Mouse (Mus musculus) small intestine, adult 2 months (tissue): Measurements from ENCODE around the gene Emc10.

Experiments used
- CTCF ChIP-seq: fragments of 200-500 bp; IDR thresholded peaks from 2 replicates; pipeline ENCODE4 v1.5.1; 2012; ENCODE audit warnings: low read depth, mild to moderate bottlenecking, control low read depth, inconsistent platforms, low read length, moderate library complexity, mixed read lengths; ENCODE audit not compliant: insufficient replicate concordance, insufficient read length; ENCODE audit errors: extremely low read depth
- POLR2A ChIP-seq: fragments of 200-500 bp; IDR thresholded peaks from 2 replicates; pipeline ENCODE4 v1.6.1; 2012; ENCODE audit warnings: low read depth, mild to moderate bottlenecking, control low read depth, inconsistent platforms, low read length, moderate library complexity

- TF ChIP-seq CTCF (no peak), POLR2A (no peak)
Observed at GRCm38 (mm10) chr7:44471880-44472557, 24.3 kb downstream of the Emc10 start.
